Mouse (Mus musculus): Measurements from ENCODE around the gene Tsen2. TPM values are rescaled to one million over a fixed set of nuclear protein-coding genes. Genes with fewer than 3 reads are reported as not detected.

Tsen2 gene
- polyA plus RNA-seq, 1 experiment from 2014 or later, result 25.5 TPM

GRCm38 (mm10) chr6:115609121-115609520 lies 64.7 kb downstream of the Tsen2 start:
- no peaks in the 10 kb centered on the region; the same call in 1 of the 2 replicates for H3K4me1 ChIP-seq (ENCODE audit: control insufficient read depth, insufficient read depth, low read length)
- WGBS, result 65% methylated on average over 3 of the region's 3 CpGs
- no peaks in the 10 kb centered on the region for H3K9me3 ChIP-seq (ENCODE audit: control insufficient read depth, low read length)
- no peak overlapping the region for H3K27ac ChIP-seq (ENCODE audit: low read length)
- no peak overlapping the region for H3K4me3 ChIP-seq (ENCODE audit: low read length)
- peaks cover 8% of the 10 kb centered on the region; the same call in 1 of the 2 replicates for H3K36me3 ChIP-seq (ENCODE audit: control insufficient read depth, insufficient read depth, low read length)
- ATAC-seq, result no peak
- H3K27me3 ChIP-seq (replicated peaks; ENCODE audit: control insufficient read depth, insufficient read depth, low read length), result no peaks in the 10 kb centered on the region
- H3K9ac ChIP-seq (ENCODE audit: low read depth, low read length), result no peak overlapping the region
- no peak overlapping the region for H3K4me2 ChIP-seq (ENCODE audit: low read depth, low read length)

GRCm38 (mm10) chr6:115610301-115610700 lies 65.8 kb downstream of the Tsen2 start:
- Histone ChIP-seq H3K36me3 (ENCODE audit: control insufficient read depth, insufficient read depth, low read length) (peaks cover 8% of the 10 kb centered on the region; the same call in 1 of the 2 replicates), H3K4me1 (ENCODE audit: control insufficient read depth, insufficient read depth, low read length) (no peaks in the 10 kb centered on the region; the same call in 1 of the 2 replicates), H3K27ac (ENCODE audit: low read length) (no peak overlapping the region), H3K9me3 (ENCODE audit: control insufficient read depth, low read length) (no peaks in the 10 kb centered on the region), H3K9ac (ENCODE audit: low read depth, low read length) (no peak overlapping the region), H3K4me2 (ENCODE audit: low read depth, low read length) (no peak overlapping the region), H3K4me3 (ENCODE audit: low read length) (no peak overlapping the region), H3K27me3 (replicated peaks; ENCODE audit: control insufficient read depth, insufficient read depth, low read length) (no peaks in the 10 kb centered on the region)
- no peak for ATAC-seq
- WGBS, result 92% methylated on average over 5 of the region's 5 CpGs

DNA sequence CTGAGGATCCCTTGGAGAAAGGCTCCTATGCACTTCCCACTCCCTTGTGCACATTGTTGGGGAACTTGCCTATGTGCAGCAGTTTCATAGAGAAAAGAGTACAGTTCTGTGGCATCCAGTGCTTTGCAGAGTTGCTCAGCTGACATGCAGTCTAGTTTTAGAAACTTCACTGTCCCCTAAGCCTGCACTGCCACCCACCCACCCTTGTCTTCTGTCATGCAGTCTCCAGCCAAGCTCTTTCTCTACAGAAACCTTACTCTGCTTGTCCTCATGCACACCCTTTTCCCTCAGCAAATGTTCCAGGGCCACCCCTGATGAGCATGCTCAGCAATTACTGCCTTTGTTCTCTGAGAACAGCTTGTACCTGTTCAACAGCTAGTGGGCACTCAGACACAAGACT lies 69.3 kb downstream of the Tsen2 start:
- ATAC-seq, result no peak
- no peaks in the 10 kb centered on the region for H3K9me3 ChIP-seq (ENCODE audit: control insufficient read depth, low read length)
- no peaks in the 10 kb centered on the region for H3K4me1 ChIP-seq (ENCODE audit: control insufficient read depth, insufficient read depth, low read length)
- H3K9ac ChIP-seq (ENCODE audit: low read depth, low read length), result no peak overlapping the region
- H3K4me3 ChIP-seq (ENCODE audit: low read length), result no peak overlapping the region
- no peak overlapping the region for H3K4me2 ChIP-seq (ENCODE audit: low read depth, low read length)
- H3K36me3 ChIP-seq (ENCODE audit: control insufficient read depth, insufficient read depth, low read length), result peaks cover 19% of the 10 kb centered on the region
- H3K27me3 ChIP-seq (replicated peaks; ENCODE audit: control insufficient read depth, insufficient read depth, low read length), result no peaks in the 10 kb centered on the region
- H3K27ac ChIP-seq (ENCODE audit: low read length), result no peak overlapping the region

- no peaks in the 10 kb centered on the region for H3K9me3 ChIP-seq (ENCODE audit: control insufficient read depth, low read length)
- ATAC-seq, result no peak
- no peak overlapping the region for H3K9ac ChIP-seq (ENCODE audit: low read depth, low read length)
- no peak overlapping the region for H3K4me3 ChIP-seq (ENCODE audit: low read length)
- H3K27me3 ChIP-seq (replicated peaks; ENCODE audit: control insufficient read depth, insufficient read depth, low read length), result no peaks in the 10 kb centered on the region
- H3K4me1 ChIP-seq (ENCODE audit: control insufficient read depth, insufficient read depth, low read length), result no peaks in the 10 kb centered on the region
- H3K27ac ChIP-seq (ENCODE audit: low read length), result no peak overlapping the region
- WGBS, result 85% methylated on average over 3 of the region's 3 CpGs
- H3K4me2 ChIP-seq (ENCODE audit: low read depth, low read length), result no peak overlapping the region
- peaks cover 24% of the 10 kb centered on the region for H3K36me3 ChIP-seq (ENCODE audit: control insufficient read depth, insufficient read depth, low read length)
These were observed 71.5 kb downstream of the Tsen2 start for GRCm38 (mm10) chr6:115615983-115616382.

DNA sequence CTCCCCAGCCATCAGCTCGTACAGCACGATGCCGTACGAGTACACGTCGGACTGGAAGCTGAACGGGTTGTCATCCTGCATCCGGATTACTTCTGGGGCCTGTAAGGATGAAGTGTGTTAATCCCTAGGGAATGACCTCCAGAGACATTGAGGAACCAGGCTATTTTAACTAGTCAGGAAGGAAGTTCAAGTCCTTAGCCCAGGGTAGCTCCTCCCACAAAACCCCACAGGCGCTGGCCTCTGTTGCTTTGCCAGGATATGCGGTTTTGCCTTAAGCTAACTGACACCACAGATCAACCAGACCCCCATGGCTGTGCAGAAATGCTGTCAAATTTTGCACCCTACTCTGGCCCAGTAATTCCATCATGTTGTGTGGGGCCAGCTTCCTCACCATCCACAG lies 75.4 kb downstream of the Tsen2 start:
- Histone ChIP-seq H3K4me2 (ENCODE audit: low read depth, low read length) (no peak overlapping the region), H3K27ac (ENCODE audit: low read length) (no peak overlapping the region), H3K4me3 (ENCODE audit: low read length) (no peak overlapping the region), H3K4me1 (ENCODE audit: control insufficient read depth, insufficient read depth, low read length) (no peaks in the 10 kb centered on the region), H3K9me3 (ENCODE audit: control insufficient read depth, low read length) (no peaks in the 10 kb centered on the region), H3K36me3 (ENCODE audit: control insufficient read depth, insufficient read depth, low read length) (peaks cover 26% of the 10 kb centered on the region), H3K9ac (ENCODE audit: low read depth, low read length) (no peak overlapping the region), H3K27me3 (replicated peaks; ENCODE audit: control insufficient read depth, insufficient read depth, low read length) (no peaks in the 10 kb centered on the region)
- 83% methylated on average over 10 of the region's 10 CpGs for WGBS
- no peak for ATAC-seq

DNA sequence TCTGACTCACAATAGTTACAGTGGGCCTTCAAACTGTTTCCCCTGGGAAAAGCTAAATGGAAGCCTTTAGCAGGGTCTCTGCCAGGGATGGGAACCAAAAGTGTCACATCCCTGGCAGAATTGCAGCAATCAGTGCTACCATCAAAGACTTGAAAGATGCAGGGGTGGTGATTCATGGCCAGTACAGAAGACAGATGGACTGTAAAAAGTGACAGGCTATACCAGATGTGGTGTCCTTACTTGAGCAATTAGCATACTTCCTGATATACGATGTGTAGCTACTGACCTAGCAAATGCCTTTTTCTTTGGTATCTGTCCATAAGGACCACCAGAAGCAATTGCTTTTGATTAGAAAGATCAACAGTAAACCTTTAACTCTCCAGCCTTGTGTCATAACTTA lies 76.5 kb downstream of the Tsen2 start:
- no peaks in the 10 kb centered on the region for H3K27me3 ChIP-seq (replicated peaks; ENCODE audit: control insufficient read depth, insufficient read depth, low read length)
- no peak overlapping the region for H3K4me3 ChIP-seq (ENCODE audit: low read length)
- no peak overlapping the region for H3K4me2 ChIP-seq (ENCODE audit: low read depth, low read length)
- no peaks in the 10 kb centered on the region for H3K4me1 ChIP-seq (ENCODE audit: control insufficient read depth, insufficient read depth, low read length)
- H3K9ac ChIP-seq (ENCODE audit: low read depth, low read length), result no peak overlapping the region
- 63% methylated on average over 1 of the region's 1 CpGs for WGBS
- H3K9me3 ChIP-seq (ENCODE audit: control insufficient read depth, low read length), result no peaks in the 10 kb centered on the region
- peaks cover 28% of the 10 kb centered on the region for H3K36me3 ChIP-seq (ENCODE audit: control insufficient read depth, insufficient read depth, low read length)
- no peak overlapping the region for H3K27ac ChIP-seq (ENCODE audit: low read length)
- ATAC-seq, result no peak

DNA sequence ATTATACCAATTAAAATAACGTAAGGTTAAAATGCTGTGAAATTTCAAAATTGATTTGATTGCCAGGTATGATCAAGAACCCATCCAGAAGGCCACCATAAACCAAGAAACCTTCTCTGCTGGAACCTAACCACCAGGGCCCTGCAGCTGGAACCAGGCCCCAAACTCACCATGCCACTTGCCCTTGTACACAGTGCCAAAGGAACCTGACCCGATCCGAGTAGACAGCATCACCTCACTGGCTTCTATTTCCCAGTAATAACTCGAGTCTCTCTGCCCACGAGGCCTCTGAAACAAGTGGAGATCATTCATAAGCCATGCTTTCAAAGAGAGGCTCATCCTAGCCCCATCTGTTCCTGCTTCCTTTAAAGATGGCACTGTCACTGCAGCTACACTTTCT lies 81.7 kb downstream of the Tsen2 start:
- 88% methylated on average over 5 of the region's 5 CpGs for WGBS
- Histone ChIP-seq H3K9me3 (ENCODE audit: control insufficient read depth, low read length) (no peaks in the 10 kb centered on the region), H3K4me2 (ENCODE audit: low read depth, low read length) (no peak overlapping the region), H3K27me3 (replicated peaks; ENCODE audit: control insufficient read depth, insufficient read depth, low read length) (no peaks in the 10 kb centered on the region), H3K4me3 (ENCODE audit: low read length) (no peak overlapping the region), H3K36me3 (ENCODE audit: control insufficient read depth, insufficient read depth, low read length) (peaks cover 7% of the 10 kb centered on the region), H3K9ac (ENCODE audit: low read depth, low read length) (no peak overlapping the region), H3K27ac (ENCODE audit: low read length) (no peak overlapping the region), H3K4me1 (ENCODE audit: control insufficient read depth, insufficient read depth, low read length) (no peaks in the 10 kb centered on the region)
- ATAC-seq, result no peak

Other genes starting within 250 kb of the Tsen2 start
- gene Pparg, start 183.7 kb upstream of the Tsen2 start, polyA plus RNA-seq (2015; fragmentation: Nextera tagmentation; extraction: Ambion mirVana), result 13.4 and 13.9 TPM in 2 replicates
- gene Mkrn2os, start 47.9 kb downstream of the Tsen2 start, polyA plus RNA-seq (2015; fragmentation: Nextera tagmentation; extraction: Ambion mirVana), result 51.3 and 56.2 TPM in 2 replicates
- gene Mkrn2, start 57.2 kb downstream of the Tsen2 start, polyA plus RNA-seq (2015; fragmentation: Nextera tagmentation; extraction: Ambion mirVana), result 25.6 and 25.9 TPM in 2 replicates
- 71.4 and 75.4 TPM in 2 replicates for gene Raf1, start 132.0 kb downstream of the Tsen2 start, polyA plus RNA-seq (2015; fragmentation: Nextera tagmentation; extraction: Ambion mirVana)
- gene Tmem40, start 217.7 kb downstream of the Tsen2 start, polyA plus RNA-seq (2015; fragmentation: Nextera tagmentation; extraction: Ambion mirVana), result 0.70 and 1.5 TPM in 2 replicates
- 12.6 and 13.3 TPM in 2 replicates for gene Cand2, start 229.9 kb downstream of the Tsen2 start, polyA plus RNA-seq (2015; fragmentation: Nextera tagmentation; extraction: Ambion mirVana)